Mouse (Mus musculus) erythroblast, embryonic 14.5 days (primary cell): ENCODE data around the gene Slc22a8. TPM values are rescaled to one million over a fixed set of nuclear protein-coding genes. Genes with fewer than 3 reads are reported as not detected.

Experiments
- H3K27me3 ChIP-seq: 2 replicates; pipeline ENCODE4 v1.6.1; 2012; ENCODE audit warnings: inconsistent platforms; ENCODE audit not compliant: control insufficient read depth
- H3K36me3 ChIP-seq: 2 replicates; pipeline ENCODE4 v1.6.1; 2012; ENCODE audit warnings: mild to moderate bottlenecking, inconsistent platforms; ENCODE audit not compliant: control insufficient read depth
- H3K4me1 ChIP-seq: 2 replicates; pipeline ENCODE4 v1.6.1; 2012; ENCODE audit warnings: inconsistent platforms; ENCODE audit not compliant: control insufficient read depth
- H3K4me3 ChIP-seq: replicated peaks from 2 replicates; pipeline ENCODE3; 2012; ENCODE audit warnings: moderate library complexity, mild to moderate bottlenecking, inconsistent platforms
- H3K9me3 ChIP-seq: 2 replicates; pipeline ENCODE4 v1.6.1; 2012; ENCODE audit warnings: low read length, inconsistent platforms, mixed read lengths; ENCODE audit not compliant: control insufficient read depth
- GATA1 ChIP-seq: IDR thresholded peaks from 2 replicates; pipeline ENCODE4 v1.6.1; 2012; ENCODE audit warnings: low read length, inconsistent platforms, mixed read lengths
- TAL1 ChIP-seq: IDR thresholded peaks from 3 replicates; pipeline ENCODE4 v1.6.1; 2012; ENCODE audit warnings: low read length, inconsistent platforms, mixed read lengths
- polyA plus RNA-seq: library from polyadenylated mRNA; stranded (reverse); fragments of >175 nt; gene quantifications from 2 replicates; pipeline ENCODE4 v1.2.3, GENCODE M21; 2012

Slc22a8 gene
- polyA plus RNA-seq, 1 experiment: not detected

GRCm38 (mm10) chr19:8611358-8612123 is 20.5 kb downstream of the Slc22a8 start:
- TF ChIP-seq GATA1 (no peak), TAL1 (no peak)
- Histone ChIP-seq H3K4me3 (no peak overlapping the region), H3K27me3 (peaks cover 2% of the 10 kb centered on the region), H3K36me3 (no peaks in the 10 kb centered on the region; the same call in 1 of the 2 replicates), H3K9me3 (no peaks in the 10 kb centered on the region), H3K4me1 (no peaks in the 10 kb centered on the region)

- H3K4me3 ChIP-seq: no peak overlapping the region
- H3K4me1 ChIP-seq: no peaks in the 10 kb centered on the region
- H3K27me3 ChIP-seq: peaks cover 2% of the 10 kb centered on the region
- H3K9me3 ChIP-seq: no peaks in the 10 kb centered on the region
- TF ChIP-seq TAL1 (no peak), GATA1 (no peak)
- no peaks in the 10 kb centered on the region; the same call in 1 of the 2 replicates for H3K36me3 ChIP-seq
These were observed 22.1 kb downstream of the Slc22a8 start for GRCm38 (mm10) chr19:8613111-8613510.

GRCm38 (mm10) chr19:8614343-8614742 is 23.3 kb downstream of the Slc22a8 start:
- TF ChIP-seq GATA1: no peak
- TF ChIP-seq TAL1: no peak
- H3K4me1 ChIP-seq: no peaks in the 10 kb centered on the region
- peaks cover 2% of the 10 kb centered on the region for H3K27me3 ChIP-seq
- H3K9me3 ChIP-seq: no peaks in the 10 kb centered on the region
- H3K36me3 ChIP-seq: no peaks in the 10 kb centered on the region; the same call in 1 of the 2 replicates
- no peak overlapping the region for H3K4me3 ChIP-seq

GRCm38 (mm10) chr19:8616314-8616713 is 25.3 kb downstream of the Slc22a8 start:
- Histone ChIP-seq H3K36me3 (no peaks in the 10 kb centered on the region), H3K4me3 (no peak overlapping the region), H3K9me3 (no peaks in the 10 kb centered on the region), H3K27me3 (peaks cover 5% of the 10 kb centered on the region), H3K4me1 (no peaks in the 10 kb centered on the region)
- TF ChIP-seq GATA1 (no peak), TAL1 (no peak)

GRCm38 (mm10) chr19:8617904-8618303 is 26.9 kb downstream of the Slc22a8 start, which contains the start of gene Slc22a6:
Gene Slc22a6, plus strand, starts transcription at chr19:8618039.
- H3K9me3 ChIP-seq: no peaks in the 10 kb centered on the region
- H3K4me3 ChIP-seq: no peak within 1 kb of the TSS

GRCm38 (mm10) chr19:8621098-8621497 is 30.0 kb downstream of the Slc22a8 start:
- no peaks in the 10 kb centered on the region for H3K36me3 ChIP-seq
- H3K27me3 ChIP-seq: peaks cover 12% of the 10 kb centered on the region
- no peaks in the 10 kb centered on the region for H3K4me1 ChIP-seq
- TF ChIP-seq GATA1 (no peak), TAL1 (no peak)
- no peaks in the 10 kb centered on the region for H3K9me3 ChIP-seq
- H3K4me3 ChIP-seq: no peak overlapping the region

More at GRCm38 (mm10) chr19:8617904-8618303, 26.9 kb downstream of the Slc22a8 start, which contains the start of gene Slc22a6:
- Histone ChIP-seq H3K36me3 (no peaks in the 10 kb centered on the region), H3K27me3 (peaks cover 3% of the 10 kb centered on the region), H3K4me1 (no peaks in the 10 kb centered on the region)
- no peak for TF ChIP-seq GATA1
- no peak for TF ChIP-seq TAL1

- peaks cover 8% of the 10 kb centered on the region for H3K27me3 ChIP-seq
- TF ChIP-seq GATA1 (no peak), TAL1 (no peak)
These were observed 39.2 kb downstream of the Slc22a8 start for GRCm38 (mm10) chr19:8630249-8630648.

GRCm38 (mm10) chr19:8630826-8631225 is 39.8 kb downstream of the Slc22a8 start:
- TF ChIP-seq GATA1 (no peak), TAL1 (no peak)
- H3K4me1 ChIP-seq: no peaks in the 10 kb centered on the region
- H3K4me3 ChIP-seq: no peak overlapping the region
- no peaks in the 10 kb centered on the region for H3K36me3 ChIP-seq
- H3K9me3 ChIP-seq: 0 out of 2 replicates have a peak, but pooled peaks cover 2% of the 10 kb centered on the region
- H3K27me3 ChIP-seq: peaks cover 2% of the 10 kb centered on the region; the same call in 1 of the 2 replicates

More at GRCm38 (mm10) chr19:8630249-8630648, 39.2 kb downstream of the Slc22a8 start:
- H3K4me3 ChIP-seq: no peak overlapping the region
- no peaks in the 10 kb centered on the region for H3K36me3 ChIP-seq
- 0 out of 2 replicates have a peak, but pooled peaks cover 2% of the 10 kb centered on the region for H3K9me3 ChIP-seq
- no peaks in the 10 kb centered on the region for H3K4me1 ChIP-seq

GRCm38 (mm10) chr19:8632029-8632428 is 41.0 kb downstream of the Slc22a8 start:
- Histone ChIP-seq H3K36me3 (no peaks in the 10 kb centered on the region), H3K27me3 (no peaks in the 10 kb centered on the region; the same call in 1 of the 2 replicates), H3K4me1 (no peaks in the 10 kb centered on the region), H3K4me3 (no peak overlapping the region), H3K9me3 (0 out of 2 replicates have a peak, but pooled peaks cover 2% of the 10 kb centered on the region)
- TF ChIP-seq TAL1 (no peak), GATA1 (no peak)
